Mouse (Mus musculus) limb, embryonic 15.5 days (tissue): ENCODE results near the gene Tle4. TPM values are rescaled to one million over a fixed set of nuclear protein-coding genes. Genes with fewer than 3 reads are reported as not detected.
A peak's percentile ranks its signal among the peaks of the same experiment; 100 is the strongest.

Experiments used
- ATAC-seq: fragments of 200-750 bp; cut with Nextera tagmentation; 2 replicates; pipeline ENCODE4 v1.8.0; 2017; ENCODE audit warnings: low read depth, moderate TSS enrichment; ENCODE audit not compliant: insufficient number of reproducible peaks, low FRiP score, low TSS enrichment
- H3K27ac ChIP-seq: fragments of 300-500 bp; sonication (generic); 2 replicates; pipeline ENCODE4 v1.5.1; 2015; ENCODE audit warnings: moderate library complexity, mild to moderate bottlenecking, inconsistent platforms
- H3K27me3 ChIP-seq: fragments of 300-500 bp; sonication (generic); 2 replicates; pipeline ENCODE4 v1.6.1; 2015; ENCODE audit warnings: inconsistent platforms
- H3K36me3 ChIP-seq: fragments of 300-500 bp; sonication (generic); 2 replicates; pipeline ENCODE4 v1.6.1; 2015; ENCODE audit warnings: inconsistent platforms
- H3K4me1 ChIP-seq: fragments of 300-500 bp; sonication (generic); 2 replicates; pipeline ENCODE4 v1.6.1; 2015; ENCODE audit warnings: inconsistent platforms
- H3K4me2 ChIP-seq: fragments of 300-500 bp; sonication (generic); 2 replicates; pipeline ENCODE4 v1.6.1; 2015; ENCODE audit warnings: mild to moderate bottlenecking, inconsistent platforms
- H3K4me3 ChIP-seq: fragments of 300-500 bp; sonication (generic); 2 replicates; pipeline ENCODE4 v1.5.1; 2015; ENCODE audit warnings: mild to moderate bottlenecking, inconsistent platforms
- H3K9ac ChIP-seq: fragments of 300-500 bp; sonication (generic); 2 replicates; pipeline ENCODE4 v1.6.1; 2015; ENCODE audit warnings: inconsistent platforms
- H3K9me3 ChIP-seq: fragments of 300-500 bp; sonication (generic); 2 replicates; pipeline ENCODE4 v1.6.1; 2016; ENCODE audit warnings: inconsistent platforms
- WGBS: fragments of 180-500 bp; shearing (Covaris S2); methylation state at CpG from one replicate; pipeline ENCODE4 v1.1.7; 2015; 5-methylcytosine and 5-hydroxymethylcytosine counted together
- polyA plus RNA-seq: library from polyadenylated mRNA; unstranded; fragments of >200 nt; fragmentation: Nextera tagmentation; extraction: Ambion mirVana; gene quantifications from 2 replicates; pipeline ENCODE4 v1.2.1, GENCODE M21; 2015

Gene Tle4
- polyA plus RNA-seq, 1 experiment from 2014 or later: 14.6 TPM

GRCm38 (mm10) chr19:14437226-14437625 is 160.6 kb downstream of the Tle4 start:
- H3K36me3 ChIP-seq: no peaks in the 10 kb centered on the region
- H3K27ac ChIP-seq: no peak overlapping the region
- no peak overlapping the region for H3K4me2 ChIP-seq
- no peaks in the 10 kb centered on the region for H3K9me3 ChIP-seq
- H3K9ac ChIP-seq: no peak overlapping the region
- peaks cover 5% of the 10 kb centered on the region; the same call in 1 of the 2 replicates for H3K4me1 ChIP-seq
- H3K4me3 ChIP-seq: no peak overlapping the region
- H3K27me3 ChIP-seq: no peaks in the 10 kb centered on the region
- 66% methylated on average over 7 of the region's 7 CpGs for WGBS
- no peak for ATAC-seq

- H3K4me1 ChIP-seq: peaks cover 5% of the 10 kb centered on the region; the same call in 1 of the 2 replicates
- H3K9me3 ChIP-seq: no peaks in the 10 kb centered on the region
- ATAC-seq: no peak
- no peak overlapping the region for H3K4me2 ChIP-seq
- 58% methylated on average over 2 of the region's 2 CpGs for WGBS
- no peak overlapping the region for H3K9ac ChIP-seq
- H3K4me3 ChIP-seq: no peak overlapping the region
- H3K27ac ChIP-seq: no peak overlapping the region
- H3K27me3 ChIP-seq: no peaks in the 10 kb centered on the region
- no peaks in the 10 kb centered on the region for H3K36me3 ChIP-seq
These were observed 161.3 kb downstream of the Tle4 start for GRCm38 (mm10) chr19:14436567-14436966.

- Histone ChIP-seq H3K36me3 (no peaks in the 10 kb centered on the region), H3K9me3 (no peaks in the 10 kb centered on the region), H3K4me2 (no peak overlapping the region), H3K27ac (peak overlapping the region; percentile 5; the same call in 1 of the 2 replicates), H3K27me3 (no peaks in the 10 kb centered on the region), H3K4me1 (peaks cover 5% of the 10 kb centered on the region; the same call in 1 of the 2 replicates), H3K4me3 (no peak overlapping the region), H3K9ac (no peak overlapping the region)
- ATAC-seq: peak; percentile 58; the same call in 1 of the 2 replicates
- 34% methylated on average over 14 of the region's 14 CpGs for WGBS
These were observed 162.0 kb downstream of the Tle4 start for GRCm38 (mm10) chr19:14435681-14436376.

GRCm38 (mm10) chr19:14433900-14434299 is 164.0 kb downstream of the Tle4 start:
- Histone ChIP-seq H3K27ac (no peak overlapping the region), H3K4me3 (no peak overlapping the region), H3K9ac (no peak overlapping the region), H3K27me3 (no peaks in the 10 kb centered on the region), H3K36me3 (no peaks in the 10 kb centered on the region), H3K9me3 (no peaks in the 10 kb centered on the region), H3K4me2 (no peak overlapping the region), H3K4me1 (peaks cover 5% of the 10 kb centered on the region; the same call in 1 of the 2 replicates)
- no peak for ATAC-seq
- 85% methylated on average over 4 of the region's 4 CpGs for WGBS

GRCm38 (mm10) chr19:14432436-14432835 is 165.4 kb downstream of the Tle4 start:
- Histone ChIP-seq H3K4me1 (peaks cover 5% of the 10 kb centered on the region; the same call in 1 of the 2 replicates), H3K36me3 (no peaks in the 10 kb centered on the region), H3K4me2 (no peak overlapping the region), H3K9me3 (no peaks in the 10 kb centered on the region), H3K9ac (no peak overlapping the region), H3K27ac (no peak overlapping the region), H3K27me3 (no peaks in the 10 kb centered on the region), H3K4me3 (no peak overlapping the region)
- WGBS: 91% methylated on average over 7 of the region's 7 CpGs
- ATAC-seq: no peak

DNA sequence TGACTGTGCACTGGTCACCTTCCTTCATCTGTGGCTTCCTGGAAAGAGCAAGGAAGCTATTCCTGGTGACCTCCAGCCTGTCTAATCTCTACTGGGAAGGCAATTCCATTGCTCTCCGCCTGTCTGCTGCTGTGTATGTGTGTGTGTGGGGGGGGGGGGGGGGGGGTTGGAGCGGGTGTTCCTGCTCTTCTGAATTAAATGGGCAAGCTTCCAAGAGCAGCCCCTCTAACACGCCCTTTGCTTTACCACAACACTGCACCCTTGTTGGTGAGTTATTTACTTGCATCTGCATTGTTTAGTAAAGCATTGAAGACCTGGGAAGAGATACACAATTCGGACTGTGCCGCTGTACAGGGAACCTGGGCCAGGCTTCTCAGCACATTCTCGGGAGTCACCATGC is 170.9 kb downstream of the Tle4 start:
- Histone ChIP-seq H3K4me3 (no peak overlapping the region), H3K36me3 (no peaks in the 10 kb centered on the region), H3K9me3 (no peaks in the 10 kb centered on the region), H3K27me3 (0 out of 2 replicates have a peak, but pooled peaks cover 2% of the 10 kb centered on the region), H3K27ac (no peak overlapping the region), H3K4me1 (peaks cover 5% of the 10 kb centered on the region; the same call in 1 of the 2 replicates), H3K4me2 (no peak overlapping the region), H3K9ac (no peak overlapping the region)
- no peak for ATAC-seq
- 42% methylated on average over 6 of the region's 6 CpGs for WGBS

DNA sequence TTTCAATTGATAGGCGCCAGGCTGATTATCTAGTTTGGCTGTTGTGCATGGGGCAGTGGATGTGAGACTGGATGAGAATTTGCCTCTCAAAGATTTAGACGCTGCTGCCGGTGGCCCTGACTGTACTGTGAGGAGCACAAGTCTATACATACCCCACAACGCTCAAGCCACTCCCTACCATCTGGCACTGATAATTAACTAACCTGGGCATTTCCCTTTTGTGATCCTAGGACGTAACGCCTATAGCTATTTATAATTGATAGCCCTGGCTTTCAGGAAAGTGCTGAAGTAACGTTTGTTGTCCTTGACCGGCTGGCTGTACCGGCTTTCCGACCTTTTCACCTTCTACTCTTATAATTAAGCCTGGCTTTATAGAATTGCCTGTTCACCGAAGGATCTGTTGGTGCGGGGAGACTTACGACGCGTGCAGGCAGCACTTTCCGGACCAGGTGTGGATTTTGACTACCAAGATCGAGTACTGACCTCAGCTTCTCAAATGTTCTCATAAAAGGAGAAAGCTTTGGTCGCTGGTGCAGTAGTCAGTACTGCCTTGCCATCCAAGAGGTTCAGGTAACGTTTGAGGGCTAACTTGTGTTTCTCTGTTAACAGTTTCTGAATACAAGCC is 171.5 kb downstream of the Tle4 start:
- no peaks in the 10 kb centered on the region for H3K9me3 ChIP-seq
- no peaks in the 10 kb centered on the region for H3K36me3 ChIP-seq
- H3K4me3 ChIP-seq: no peak overlapping the region
- no peak for ATAC-seq
- 0 out of 2 replicates have a peak, but pooled peaks cover 2% of the 10 kb centered on the region for H3K27me3 ChIP-seq
- no peak overlapping the region for H3K4me2 ChIP-seq
- H3K4me1 ChIP-seq: peaks cover 5% of the 10 kb centered on the region; the same call in 1 of the 2 replicates
- no peak overlapping the region for H3K9ac ChIP-seq
- no peak overlapping the region for H3K27ac ChIP-seq
- 16% methylated on average over 19 of the region's 19 CpGs for WGBS

DNA sequence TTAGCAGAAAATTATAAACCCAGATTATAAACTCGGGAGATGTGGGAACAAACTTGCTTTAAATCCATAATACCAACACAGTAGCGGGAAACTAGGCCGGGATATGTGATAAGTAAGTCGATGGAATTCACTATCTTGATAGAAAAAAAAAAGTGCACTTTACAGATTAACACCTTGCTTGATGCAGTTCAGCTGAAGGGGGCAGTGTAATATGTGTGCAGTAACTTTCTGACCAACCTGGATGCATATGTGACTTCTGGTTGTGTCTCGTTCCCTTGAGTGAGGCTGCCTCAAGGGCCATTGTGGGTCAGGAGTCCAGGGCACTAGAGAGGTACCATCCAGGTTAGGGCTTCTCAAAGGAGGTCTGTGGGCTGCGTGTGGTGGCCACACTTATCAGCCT is 172.7 kb downstream of the Tle4 start:
- Histone ChIP-seq H3K4me2 (no peak overlapping the region), H3K27me3 (0 out of 2 replicates have a peak, but pooled peaks cover 2% of the 10 kb centered on the region), H3K4me1 (peaks cover 5% of the 10 kb centered on the region; the same call in 1 of the 2 replicates), H3K27ac (no peak overlapping the region), H3K4me3 (no peak overlapping the region), H3K36me3 (no peaks in the 10 kb centered on the region), H3K9me3 (no peaks in the 10 kb centered on the region), H3K9ac (no peak overlapping the region)
- 47% methylated on average over 6 of the region's 6 CpGs for WGBS
- no peak for ATAC-seq

GRCm38 (mm10) chr19:14424016-14424964 is 173.6 kb downstream of the Tle4 start:
- Histone ChIP-seq H3K36me3 (no peaks in the 10 kb centered on the region), H3K27me3 (0 out of 2 replicates have a peak, but pooled peaks cover 2% of the 10 kb centered on the region), H3K4me2 (no peak overlapping the region), H3K9me3 (no peaks in the 10 kb centered on the region), H3K4me1 (peaks cover 5% of the 10 kb centered on the region; the same call in 1 of the 2 replicates), H3K4me3 (no peak overlapping the region), H3K9ac (no peak overlapping the region), H3K27ac (no peak overlapping the region)
- 31% methylated on average over 12 of the region's 12 CpGs for WGBS
- no peak for ATAC-seq

GRCm38 (mm10) chr19:14421691-14422090 is 176.2 kb downstream of the Tle4 start:
- Histone ChIP-seq H3K4me2 (no peak overlapping the region), H3K9me3 (no peaks in the 10 kb centered on the region), H3K4me3 (no peak overlapping the region), H3K27ac (no peak overlapping the region), H3K4me1 (peaks cover 6% of the 10 kb centered on the region), H3K9ac (no peak overlapping the region), H3K36me3 (no peaks in the 10 kb centered on the region), H3K27me3 (0 out of 2 replicates have a peak, but pooled peaks cover 2% of the 10 kb centered on the region)
- WGBS: 85% methylated on average over 5 of the region's 5 CpGs
- no peak for ATAC-seq

DNA sequence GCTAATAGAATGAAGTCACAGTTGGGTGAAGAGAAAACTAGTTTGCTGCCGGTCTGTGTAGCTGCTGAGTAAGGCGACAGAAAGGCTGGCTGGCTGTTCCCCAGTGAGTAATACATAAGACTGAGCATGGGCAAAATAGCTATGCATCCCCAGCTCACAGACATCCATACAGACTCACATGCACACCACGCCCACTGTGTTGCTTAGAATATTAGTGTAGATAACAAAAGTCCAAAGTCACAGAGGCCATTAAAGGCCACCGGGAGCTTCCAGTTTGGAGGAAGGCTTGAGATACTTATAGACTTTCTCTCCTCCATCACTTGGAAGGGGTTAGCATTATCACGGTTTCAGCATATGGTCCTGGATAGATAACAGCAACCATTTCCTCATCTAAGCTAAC is 178.0 kb downstream of the Tle4 start:
- H3K9me3 ChIP-seq: no peaks in the 10 kb centered on the region
- no peak overlapping the region for H3K27ac ChIP-seq
- no peak overlapping the region for H3K4me3 ChIP-seq
- H3K4me2 ChIP-seq: no peak overlapping the region
- peaks cover 4% of the 10 kb centered on the region for H3K4me1 ChIP-seq
- WGBS: 81% methylated on average over 5 of the region's 5 CpGs
- no peaks in the 10 kb centered on the region for H3K36me3 ChIP-seq
- no peak for ATAC-seq
- H3K9ac ChIP-seq: no peak overlapping the region
- no peaks in the 10 kb centered on the region for H3K27me3 ChIP-seq
